Mouse (Mus musculus) kidney, embryonic 14.5 days (tissue): ENCODE data around the gene 2810408A11Rik. TPM values are rescaled to one million over a fixed set of nuclear protein-coding genes. Genes with fewer than 3 reads are reported as not detected.

ENCODE experiments used
- microRNA-seq: library from miRNA; unstranded; fragments of <30 nt; microRNA quantifications from one replicate; pipeline ENCODE4, GENCODE M21; 2016
- polyA plus RNA-seq: library from polyadenylated mRNA; unstranded; fragments of >200 nt; fragmentation: Nextera tagmentation; extraction: Ambion mirVana; gene quantifications from 2 replicates; pipeline ENCODE4 v1.2.1, GENCODE M21; 2014

Gene 2810408A11Rik
- polyA plus RNA-seq, 1 experiment from 2014 or later, result 15.1 TPM

Small RNAs within 50 kb of the gene (microRNA-seq; reads per million reads assigned to microRNA genes)
- gene Mir6924, result not detected

Other genes starting within 250 kb of the 2810408A11Rik start
- 0.51 TPM in 1 of 2 replicates, not detected in the other for gene Sox15, start 245.7 kb downstream of the 2810408A11Rik start, polyA plus RNA-seq
- 42.3 and 71.8 TPM in 2 replicates for gene Mpdu1, start 238.3 kb downstream of the 2810408A11Rik start, polyA plus RNA-seq
- 8.5 and 10.5 TPM in 2 replicates for gene Cd68, start 234.8 kb downstream of the 2810408A11Rik start, polyA plus RNA-seq
- gene Eif4a1, start 228.6 kb downstream of the 2810408A11Rik start, polyA plus RNA-seq, result 729 and 1,177 TPM in 2 replicates
- gene Senp3, start 218.9 kb downstream of the 2810408A11Rik start, polyA plus RNA-seq, result 95.2 and 102 TPM in 2 replicates
- 0.34 and 0.60 TPM in 2 replicates for gene Tnfsf13, start 215.2 kb downstream of the 2810408A11Rik start, polyA plus RNA-seq
- gene Tnfsf12, start 205.1 kb downstream of the 2810408A11Rik start, polyA plus RNA-seq, result 6.9 and 8.6 TPM in 2 replicates
- 4.6 and 4.9 TPM in 2 replicates for gene Tnfsfm13, start 204.9 kb downstream of the 2810408A11Rik start, polyA plus RNA-seq
- 30.2 and 58.4 TPM in 2 replicates for gene Polr2a, start 142.3 kb downstream of the 2810408A11Rik start, polyA plus RNA-seq
- gene Slc35g3, start 139.0 kb downstream of the 2810408A11Rik start, polyA plus RNA-seq, result 0.23 and 0.36 TPM in 2 replicates
- 2.0 and 2.2 TPM in 2 replicates for gene Zbtb4, start 135.1 kb downstream of the 2810408A11Rik start, polyA plus RNA-seq
- 4.6 and 6.5 TPM in 2 replicates for gene Chrnb1, start 105.0 kb downstream of the 2810408A11Rik start, polyA plus RNA-seq
- gene Fgf11, start 99.1 kb downstream of the 2810408A11Rik start, polyA plus RNA-seq, result 1.7 and 1.9 TPM in 2 replicates
- gene Tmem102, start 95.4 kb downstream of the 2810408A11Rik start, polyA plus RNA-seq, result 6.4 and 7.7 TPM in 2 replicates
- not detected in 2 replicates for gene Gm39566, start 85.7 kb downstream of the 2810408A11Rik start, polyA plus RNA-seq
- gene Spem2, start 82.5 kb downstream of the 2810408A11Rik start, polyA plus RNA-seq, result not detected in 2 replicates
- gene Spem1, start 78.8 kb downstream of the 2810408A11Rik start, polyA plus RNA-seq, result 0.27 TPM in 1 of 2 replicates, not detected in the other
- 7.8 and 8.5 TPM in 2 replicates for gene Nlgn2, start 63.2 kb downstream of the 2810408A11Rik start, polyA plus RNA-seq
- 354 and 512 TPM in 2 replicates for gene Tmem256, start 62.5 kb downstream of the 2810408A11Rik start, polyA plus RNA-seq
- 84.3 and 105 TPM in 2 replicates for gene Plscr3, start 54.6 kb downstream of the 2810408A11Rik start, polyA plus RNA-seq
- gene Tnk1, start 42.3 kb downstream of the 2810408A11Rik start, polyA plus RNA-seq, result 2.3 and 4.9 TPM in 2 replicates
- not detected in 2 replicates for gene Tmem95, start 23.0 kb downstream of the 2810408A11Rik start, polyA plus RNA-seq
- 3.8 and 6.4 TPM in 2 replicates for gene Kctd11, start 19.6 kb downstream of the 2810408A11Rik start, polyA plus RNA-seq
- gene Acap1, start 5.4 kb downstream of the 2810408A11Rik start, polyA plus RNA-seq, result 0.20 and 0.28 TPM in 2 replicates
- gene Neurl4, start 85 bp upstream of the 2810408A11Rik start, polyA plus RNA-seq, result 13.0 and 16.3 TPM in 2 replicates
- 73.4 and 82.0 TPM in 2 replicates for gene Gps2, start 12.9 kb upstream of the 2810408A11Rik start, polyA plus RNA-seq
- gene Eif5a, start 21.0 kb upstream of the 2810408A11Rik start, polyA plus RNA-seq, result 2,108 and 2,169 TPM in 2 replicates
- 10.1 and 10.7 TPM in 2 replicates for gene Ybx2, start 34.8 kb upstream of the 2810408A11Rik start, polyA plus RNA-seq
- gene Slc2a4, start 47.2 kb upstream of the 2810408A11Rik start, polyA plus RNA-seq, result 11.7 and 14.1 TPM in 2 replicates
- gene Cldn7, start 63.8 kb upstream of the 2810408A11Rik start, polyA plus RNA-seq, result 117 and 132 TPM in 2 replicates
- gene Ctdnep1, start 80.2 kb upstream of the 2810408A11Rik start, polyA plus RNA-seq, result 34.5 and 50.1 TPM in 2 replicates
- gene Elp5, start 81.5 kb upstream of the 2810408A11Rik start, polyA plus RNA-seq, result 117 and 141 TPM in 2 replicates
- gene Gabarap, start 90.2 kb upstream of the 2810408A11Rik start, polyA plus RNA-seq, result 426 and 499 TPM in 2 replicates
- 48.5 and 63.1 TPM in 2 replicates for gene Phf23, start 94.8 kb upstream of the 2810408A11Rik start, polyA plus RNA-seq
- 28.2 and 34.9 TPM in 2 replicates for gene Dvl2, start 99.6 kb upstream of the 2810408A11Rik start, polyA plus RNA-seq
- 41.1 and 58.4 TPM in 2 replicates for gene Acadvl, start 114.4 kb upstream of the 2810408A11Rik start, polyA plus RNA-seq
- 13.2 and 16.4 TPM in 2 replicates for gene Dlg4, start 116.0 kb upstream of the 2810408A11Rik start, polyA plus RNA-seq
- 2.0 and 2.4 TPM in 2 replicates for gene Asgr1, start 153.1 kb upstream of the 2810408A11Rik start, polyA plus RNA-seq
- not detected in 2 replicates for gene Asgr2, start 191.7 kb upstream of the 2810408A11Rik start, polyA plus RNA-seq
- gene Mgl2, start 229.3 kb upstream of the 2810408A11Rik start, polyA plus RNA-seq, result 0.60 TPM in 1 of 2 replicates, not detected in the other